Mouse (Mus musculus) CH12.LX (cell line): ENCODE measurements around the gene Fgfr2. TPM values are rescaled to one million over a fixed set of nuclear protein-coding genes. Genes with fewer than 3 reads are reported as not detected.

Source experiments
- DNase-seq: peaks from one replicate; pipeline ENCODE4 v3.0.0-alpha.2; 2013; ENCODE audit errors: extremely low read depth
- H3K27ac ChIP-seq: 2 replicates; pipeline ENCODE4 v1.5.1; 2012; ENCODE audit warnings: low read depth, mild to moderate bottlenecking, control low read depth, moderate library complexity; ENCODE audit not compliant: insufficient read depth
- H3K27me3 ChIP-seq: replicated peaks from 2 replicates; pipeline ENCODE3; 2012; ENCODE audit warnings: inconsistent platforms
- H3K36me3 ChIP-seq, 2 experiments: replicated peaks in 1 of 2; 2 replicates each; pipeline versions ENCODE3 to v1.6.1; 2012; ENCODE audit warnings: inconsistent platforms in 1 of 2, low read length in 1 of 2, mild to moderate bottlenecking in 1 of 2, mixed read lengths in 1 of 2, moderate library complexity in 1 of 2; ENCODE audit not compliant: control insufficient read depth in 1 of 2, insufficient read depth in 1 of 2
- H3K4me1 ChIP-seq, 2 experiments: 2 replicates each; pipeline ENCODE4 v1.6.1; 2012; ENCODE audit warnings: inconsistent platforms in 1 of 2, moderate library complexity in 1 of 2; ENCODE audit not compliant: insufficient read depth in 2 of 2, control insufficient read depth in 1 of 2
- H3K4me2 ChIP-seq: 2 replicates; pipeline ENCODE4 v1.6.1; 2012; ENCODE audit warnings: low read depth, mild to moderate bottlenecking, control low read depth; ENCODE audit not compliant: poor library complexity, insufficient read depth, severe bottlenecking
- H3K4me3 ChIP-seq, 3 experiments: fragments of 150-350 bp in 1 of 3; sonication (generic) in 1 of 3; replicated peaks in 1 of 3; 2 replicates each; pipeline versions ENCODE3 to v1.5.1; 2011 to 2012; ENCODE audit warnings: low read depth in 2 of 3, low read length in 2 of 3, mild to moderate bottlenecking in 2 of 3, moderate library complexity in 2 of 3, control low read depth in 1 of 3, improper control_type of control experiment in 1 of 3, inconsistent platforms in 1 of 3, mixed read lengths in 1 of 3; ENCODE audit not compliant: poor library complexity in 1 of 3
- H3K79me2 ChIP-seq: replicated peaks from 2 replicates; pipeline ENCODE4 v1.6.1; 2012; ENCODE audit warnings: mild to moderate bottlenecking, moderate library complexity; ENCODE audit not compliant: control insufficient read depth, poor library complexity, insufficient read depth, severe bottlenecking; ENCODE audit errors: extremely low read depth
- H3K9ac ChIP-seq: 2 replicates; pipeline ENCODE4 v1.6.1; 2012; ENCODE audit warnings: low read depth, mild to moderate bottlenecking, control low read depth, moderate library complexity; ENCODE audit not compliant: insufficient read depth
- H3K9me3 ChIP-seq: replicated peaks from 2 replicates; pipeline ENCODE3; 2012; ENCODE audit warnings: low read length, inconsistent platforms, mixed read lengths
- BHLHE40 ChIP-seq: IDR thresholded peaks from 2 replicates; pipeline ENCODE4 v1.6.1; 2011; ENCODE audit warnings: mild to moderate bottlenecking, low read depth, low read length, improper control_type of control experiment
- GABPA ChIP-seq: IDR thresholded peaks from 2 replicates; pipeline ENCODE4 v1.6.1; 2012; ENCODE audit warnings: low read depth, low read length, improper control_type of control experiment, inconsistent platforms; ENCODE audit not compliant: insufficient replicate concordance
- HCFC1 ChIP-seq: IDR thresholded peaks from 2 replicates; pipeline ENCODE4 v1.6.1; 2012; ENCODE audit warnings: low read depth, mild to moderate bottlenecking, inconsistent platforms, low read length, improper control_type of control experiment
- JUND ChIP-seq: conservative IDR thresholded peaks from 2 replicates; pipeline ENCODE4 v1.6.1; 2011; ENCODE audit warnings: low read depth, low read length, improper control_type of control experiment
- KAT2A ChIP-seq: IDR thresholded peaks from 2 replicates; pipeline ENCODE4 v1.6.1; 2012; ENCODE audit warnings: low read length, improper control_type of control experiment, inconsistent platforms; ENCODE audit not compliant: insufficient replicate concordance
- MAFK ChIP-seq: IDR thresholded peaks from 2 replicates; pipeline ENCODE4 v1.6.1; 2011; ENCODE audit warnings: low read length, improper control_type of control experiment; ENCODE audit not compliant: insufficient replicate concordance
- MAX ChIP-seq: IDR thresholded peaks from 2 replicates; pipeline ENCODE4 v1.6.1; 2011; ENCODE audit warnings: low read length, improper control_type of control experiment
- MAZ ChIP-seq: IDR thresholded peaks from 2 replicates; pipeline ENCODE4 v1.6.1; 2012; ENCODE audit warnings: low read depth, mild to moderate bottlenecking, inconsistent platforms, low read length, improper control_type of control experiment, moderate library complexity
- MEF2A ChIP-seq: IDR thresholded peaks from 2 replicates; pipeline ENCODE4 v1.6.1; 2014; ENCODE audit warnings: low read depth, mild to moderate bottlenecking, inconsistent platforms, low read length, improper control_type of control experiment, borderline replicate concordance
- MXI1 ChIP-seq: IDR thresholded peaks from 2 replicates; pipeline ENCODE4 v1.6.1; 2011; ENCODE audit warnings: mild to moderate bottlenecking, low read depth, low read length, improper control_type of control experiment
- MYC ChIP-seq: IDR thresholded peaks from 2 replicates; pipeline ENCODE4 v1.6.1; 2011; ENCODE audit warnings: low read depth, mild to moderate bottlenecking, improper control_type of control experiment, low read length
- RAD21 ChIP-seq: IDR thresholded peaks from 2 replicates; pipeline ENCODE4 v1.6.1; 2011; ENCODE audit warnings: low read depth, mild to moderate bottlenecking, low read length, improper control_type of control experiment, moderate library complexity
- SIN3A ChIP-seq: IDR thresholded peaks from 2 replicates; pipeline ENCODE4 v1.6.1; 2012; ENCODE audit warnings: low read length, improper control_type of control experiment, inconsistent platforms
- UBTF ChIP-seq: IDR thresholded peaks from 2 replicates; pipeline ENCODE4 v1.6.1; 2012; ENCODE audit warnings: low read depth, mild to moderate bottlenecking, inconsistent platforms, low read length, improper control_type of control experiment, moderate library complexity
- ZC3H11A ChIP-seq: IDR thresholded peaks from 2 replicates; pipeline ENCODE4 v1.6.1; 2012; ENCODE audit warnings: low read depth, mild to moderate bottlenecking, inconsistent platforms, low read length, improper control_type of control experiment
- ZKSCAN1 ChIP-seq: IDR thresholded peaks from 2 replicates; pipeline ENCODE4 v1.6.1; 2012; ENCODE audit warnings: low read depth, inconsistent platforms, low read length, improper control_type of control experiment, borderline replicate concordance
- dilution Hi-C: fragments of 300-500 bp; cut with MboI; formaldehyde crosslinking; loops from 2 replicates; pipeline ENCODE4 v1.14.3; 2020; ENCODE audit warnings: low sequenced_read_pairs; ENCODE audit not compliant: extremely low pct_unique_long_range_greater_than_20kb, extremely low pct_ligation_motif_present
- in situ Hi-C: fragments of 300-500 bp; cut with MboI; formaldehyde crosslinking; loops from 3 replicates; pipeline ENCODE4 v1.14.3; 2019; ENCODE audit warnings: low sequenced_read_pairs, low pct_ligation_motif_present, low pct_unique_long_range_greater_than_20kb, mixed read lengths
- polyA plus RNA-seq: library from polyadenylated mRNA; unstranded; fragments of >175 nt; gene quantifications from 2 replicates; pipeline ENCODE4 v1.2.1, GENCODE M21; 2012; ENCODE audit warnings: low read depth; ENCODE audit not compliant: insufficient read length
- total RNA-seq, 2 experiments: library from RNA; depleted of rRNA; stranded (reverse); fragments of 300-350 nt in 1 of 2; fragments of >200 nt in 1 of 2; gene quantifications; 2 replicates each; pipeline ENCODE4 v1.2.3; 2012 to 2014

Fgfr2 gene
- total and polyA plus RNA-seq, 3 experiments, result not detected

- no peak overlapping the region for H3K4me2 ChIP-seq
These were observed 736.8 kb downstream of the Fgfr2 start for GRCm38 (mm10) chr7:132386316-132386715.

GRCm38 (mm10) chr7:132385456-132386130 lies 737.6 kb downstream of the Fgfr2 start:
- H3K9ac ChIP-seq, result no peak overlapping the region
- in situ Hi-C loops, result no loop called here

More at GRCm38 (mm10) chr7:132386316-132386715, 736.8 kb downstream of the Fgfr2 start:
- H3K79me2 ChIP-seq, result no peaks in the 10 kb centered on the region
- peaks cover 79% of the 10 kb centered on the region for H3K27me3 ChIP-seq
- H3K36me3 ChIP-seq, result no peaks in the 10 kb centered on the region
- dilution Hi-C loops (no loop called here), in situ Hi-C loops (no loop called here)
- DNase-seq, result no peak
- H3K9ac ChIP-seq, result no peak overlapping the region
- H3K9me3 ChIP-seq, result no peaks in the 10 kb centered on the region
- peaks cover 2 to 19% of the 10 kb centered on the region in 2 experiments for H3K4me1 ChIP-seq
- H3K27ac ChIP-seq, result no peak overlapping the region
- H3K4me3 ChIP-seq, result no peak overlapping the region
- TF ChIP-seq MAX, result no peak
- no peak for TF ChIP-seq SIN3A
- TF ChIP-seq KAT2A, result no peak
- TF ChIP-seq MAZ, result no peak
- TF ChIP-seq GABPA, result no peak
- TF ChIP-seq UBTF, result no peak
- no peak for TF ChIP-seq MAFK
- no peak for TF ChIP-seq MXI1
- no peak for TF ChIP-seq JUND
- TF ChIP-seq HCFC1, result no peak
- no peak for TF ChIP-seq BHLHE40
- no peak for TF ChIP-seq MYC
- TF ChIP-seq RAD21, result no peak
- TF ChIP-seq MEF2A, result no peak
- TF ChIP-seq, all 38 proteins: peak for 0

More at GRCm38 (mm10) chr7:132385456-132386130, 737.6 kb downstream of the Fgfr2 start:
- H3K36me3 ChIP-seq, result no peaks in the 10 kb centered on the region
- peaks cover 2 to 23% of the 10 kb centered on the region in 2 experiments for H3K4me1 ChIP-seq
- TF ChIP-seq ZC3H11A (no peak), ZKSCAN1 (no peak)
- H3K27ac ChIP-seq, result no peak overlapping the region
- dilution Hi-C loops, result no loop called here
- no peaks in the 10 kb centered on the region for H3K79me2 ChIP-seq
- H3K9me3 ChIP-seq, result no peaks in the 10 kb centered on the region
- H3K4me2 ChIP-seq, result no peak overlapping the region
- DNase-seq, result peak; percentile 8
- peaks cover 75% of the 10 kb centered on the region for H3K27me3 ChIP-seq
- H3K4me3 ChIP-seq, result no peak overlapping the region
